Mouse (Mus musculus): Measurements from ENCODE around the gene Dvl3.

GRCm38 (mm10) chr16:20537071-20537471 is 20.3 kb downstream of the Dvl3 start:
- no peak for TF ChIP-seq CTCF (IDR thresholded peaks at IDR 0.05; ENCODE audit: extremely low read depth, insufficient read depth, insufficient read length, insufficient replicate concordance)
- TF ChIP-seq POLR2A (IDR thresholded peaks at IDR 0.05; ENCODE audit: low read depth, low read length): no peak
